Mouse (Mus musculus) splenic B cell, adult 2 months (primary cell): Measurements from ENCODE around the gene Dusp11.
A peak's percentile ranks its signal among the peaks of the same experiment; 100 is the strongest.
"Not testable (repeated sequence)": the region's sequence is repeated elsewhere in the genome, so short reads cannot be mapped to it uniquely, and the experiment has no call there.

Source experiments
- DNase-seq: peaks from one replicate; pipeline ENCODE4 v3.0.0-alpha.2; 2011; ENCODE audit warnings: low read depth, low spot score
- H3K27me3 ChIP-seq: 2 replicates; pipeline ENCODE4 v1.6.1; 2012; ENCODE audit warnings: mild to moderate bottlenecking, low read length, moderate library complexity, mixed read lengths; ENCODE audit not compliant: control insufficient read depth, poor library complexity, insufficient read depth, severe bottlenecking
- H3K36me3 ChIP-seq: 2 replicates; pipeline ENCODE4 v1.6.1; 2012; ENCODE audit warnings: mild to moderate bottlenecking, low read length, moderate library complexity, mixed read lengths; ENCODE audit not compliant: control insufficient read depth, poor library complexity, insufficient read depth, severe bottlenecking

The Dusp11 gene

GRCm38 (mm10) chr6:85966686-85967085 is 5.2 kb upstream of the Dusp11 start:
- Histone ChIP-seq H3K36me3 (no peaks in the 10 kb centered on the region), H3K27me3 (no peaks in the 10 kb centered on the region)
- DNase-seq: peak; percentile 71

DNA sequence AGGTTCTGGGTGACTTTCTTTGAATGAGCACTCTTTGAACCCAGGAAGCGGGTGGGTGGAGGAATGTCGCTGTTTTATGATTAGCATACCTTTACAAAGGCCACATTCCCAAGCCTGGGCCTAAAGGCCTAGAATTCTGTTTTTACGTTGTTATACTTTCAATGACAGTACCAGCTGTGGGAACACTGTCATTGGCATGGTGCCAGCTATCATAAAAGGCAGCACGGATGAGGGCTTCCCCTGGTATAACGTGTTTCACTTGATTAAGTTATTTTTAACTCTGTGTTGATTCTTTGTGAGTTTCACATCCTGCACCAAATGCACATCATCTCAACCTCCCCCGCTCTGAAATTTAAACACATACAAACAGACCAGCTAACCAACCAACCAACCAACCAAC is 4.6 kb upstream of the Dusp11 start:
- peak; percentile 78 for DNase-seq
- H3K27me3 ChIP-seq, H3K36me3 ChIP-seq: not testable (repeated sequence)

DNA sequence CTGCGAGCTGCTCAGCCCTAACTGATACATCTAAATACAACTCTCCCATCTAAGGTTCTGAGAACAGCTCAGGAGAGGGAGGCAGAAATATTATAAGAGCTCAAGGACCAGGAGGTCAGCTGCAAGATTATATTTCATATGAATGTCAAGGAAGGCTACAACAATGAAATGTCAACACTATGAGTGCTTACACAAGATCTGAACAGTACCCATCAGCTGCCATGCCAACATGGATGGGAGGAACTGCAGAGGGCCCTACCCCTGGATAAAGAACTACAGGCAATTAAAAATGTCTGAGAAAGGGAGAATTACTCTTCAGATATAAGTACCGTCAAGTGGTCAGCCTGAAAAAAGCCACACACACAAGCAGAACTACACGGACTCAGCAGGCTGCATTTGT is 3.9 kb downstream of the Dusp11 start:
- Histone ChIP-seq H3K27me3 (no peaks in the 10 kb centered on the region), H3K36me3 (peaks cover 21% of the 10 kb centered on the region)
- no peak for DNase-seq

DNA sequence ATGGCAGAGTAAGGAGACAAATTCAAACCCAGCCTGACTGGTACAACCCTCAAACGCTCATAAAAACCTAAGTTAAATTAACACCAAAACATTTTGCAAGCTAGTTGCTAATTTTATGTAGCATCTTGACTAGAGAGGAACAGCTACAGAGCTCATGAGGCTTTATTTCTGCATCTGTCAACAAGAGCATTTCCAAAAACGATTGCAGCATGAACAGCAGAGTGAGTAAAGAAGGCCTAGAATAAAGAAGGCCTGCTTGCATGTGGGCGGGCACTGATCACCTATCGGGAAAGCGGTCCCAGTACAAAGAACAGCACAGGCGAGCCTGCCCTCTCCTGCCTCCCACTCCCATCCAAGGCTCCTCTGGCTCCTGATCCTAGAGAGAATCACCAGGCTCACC is 12.9 kb downstream of the Dusp11 start:
- no peaks in the 10 kb centered on the region for H3K27me3 ChIP-seq
- H3K36me3 ChIP-seq: peaks cover 38% of the 10 kb centered on the region
- DNase-seq: no peak

DNA sequence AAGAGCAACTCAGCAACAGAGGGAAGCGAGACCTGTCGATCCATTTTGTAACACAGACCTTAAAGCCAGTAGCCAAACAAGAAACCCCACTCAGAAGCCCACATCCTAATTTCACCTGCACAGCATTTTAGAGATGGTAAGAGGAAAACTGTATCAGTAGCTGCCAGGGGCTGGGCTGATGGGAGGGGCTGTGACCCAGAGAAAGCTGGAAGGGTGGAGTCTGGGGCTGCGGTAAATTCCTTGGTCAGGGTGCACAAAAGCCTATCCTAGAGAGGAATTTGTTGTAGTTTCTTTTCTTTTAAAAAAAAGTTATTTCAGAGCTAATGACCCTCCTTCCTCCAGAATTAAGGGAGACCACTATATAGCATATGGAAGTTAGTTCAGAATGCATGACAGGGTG is 19.0 kb downstream of the Dusp11 start:
- H3K27me3 ChIP-seq: no peaks in the 10 kb centered on the region
- H3K36me3 ChIP-seq: peaks cover 18% of the 10 kb centered on the region
- no peak for DNase-seq

DNA sequence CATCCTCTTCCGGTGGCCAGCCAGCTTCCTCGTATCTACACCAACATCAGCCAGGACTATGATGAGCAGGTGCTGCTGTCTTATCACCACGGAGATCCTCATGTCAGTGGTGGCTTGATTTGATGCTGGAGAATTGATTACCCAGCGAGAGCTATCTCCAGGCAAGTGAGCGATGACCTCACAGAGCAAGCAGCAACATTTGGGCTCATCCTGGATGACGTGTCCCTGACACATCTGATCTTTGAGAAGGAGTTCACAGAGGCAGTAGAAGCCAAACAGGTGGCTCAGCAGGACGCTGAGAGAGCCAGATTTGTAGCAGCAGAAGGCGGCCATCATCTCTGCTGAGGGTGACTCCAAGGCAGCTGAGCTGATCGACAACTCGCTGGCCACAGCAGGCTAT is 22.8 kb downstream of the Dusp11 start:
- Histone ChIP-seq H3K27me3 (no peaks in the 10 kb centered on the region), H3K36me3 (peaks cover 2% of the 10 kb centered on the region; the same call in 1 of the 2 replicates)
- DNase-seq: no peak

GRCm38 (mm10) chr6:85936508-85937465 is 24.7 kb downstream of the Dusp11 start:
- H3K27me3 ChIP-seq, H3K36me3 ChIP-seq: not testable (repeated sequence)
- peak; percentile 72 for DNase-seq

- peak; percentile 58 for DNase-seq
- Histone ChIP-seq H3K27me3 (no peaks in the 10 kb centered on the region), H3K36me3 (no peaks in the 10 kb centered on the region)
Measured at GRCm38 (mm10) chr6:85935646-85936045, 25.8 kb downstream of the Dusp11 start.

- no peaks in the 10 kb centered on the region for H3K27me3 ChIP-seq
- no peak for DNase-seq
- no peaks in the 10 kb centered on the region for H3K36me3 ChIP-seq
Measured at GRCm38 (mm10) chr6:85934047-85934446, 27.4 kb downstream of the Dusp11 start.

GRCm38 (mm10) chr6:85929312-85929711 is 32.2 kb downstream of the Dusp11 start:
- no peak for DNase-seq
- Histone ChIP-seq H3K27me3 (no peaks in the 10 kb centered on the region), H3K36me3 (peaks cover 4% of the 10 kb centered on the region)

GRCm38 (mm10) chr6:85927476-85928464 is 33.7 kb downstream of the Dusp11 start:
- H3K27me3 ChIP-seq: no peaks in the 10 kb centered on the region
- H3K36me3 ChIP-seq: peaks cover 4% of the 10 kb centered on the region
- DNase-seq: no peak

GRCm38 (mm10) chr6:85926709-85927108 is 34.8 kb downstream of the Dusp11 start:
- DNase-seq: no peak
- no peaks in the 10 kb centered on the region for H3K27me3 ChIP-seq
- H3K36me3 ChIP-seq: peaks cover 4% of the 10 kb centered on the region

DNA sequence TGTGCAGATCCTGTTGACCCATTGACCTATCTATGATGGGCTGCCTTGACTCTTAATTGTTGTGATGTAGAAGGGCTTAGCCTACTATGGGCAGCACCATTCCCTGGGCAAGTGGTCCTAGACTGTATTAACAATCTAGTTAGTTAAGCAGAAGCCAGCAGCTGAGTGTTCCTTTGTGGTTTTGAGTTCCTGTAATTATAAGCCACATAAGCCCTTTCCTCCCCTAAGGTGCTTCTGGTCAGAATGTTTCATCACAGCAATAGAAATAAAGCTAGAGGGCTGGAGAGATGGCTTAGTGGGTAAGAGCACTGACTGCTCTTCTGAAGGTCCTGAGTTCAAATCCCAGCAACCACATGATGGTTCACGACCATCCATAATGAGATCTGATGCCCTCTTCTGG is 37.8 kb downstream of the Dusp11 start:
- no peaks in the 10 kb centered on the region for H3K27me3 ChIP-seq
- DNase-seq: no peak
- H3K36me3 ChIP-seq: peaks cover 4% of the 10 kb centered on the region

DNA sequence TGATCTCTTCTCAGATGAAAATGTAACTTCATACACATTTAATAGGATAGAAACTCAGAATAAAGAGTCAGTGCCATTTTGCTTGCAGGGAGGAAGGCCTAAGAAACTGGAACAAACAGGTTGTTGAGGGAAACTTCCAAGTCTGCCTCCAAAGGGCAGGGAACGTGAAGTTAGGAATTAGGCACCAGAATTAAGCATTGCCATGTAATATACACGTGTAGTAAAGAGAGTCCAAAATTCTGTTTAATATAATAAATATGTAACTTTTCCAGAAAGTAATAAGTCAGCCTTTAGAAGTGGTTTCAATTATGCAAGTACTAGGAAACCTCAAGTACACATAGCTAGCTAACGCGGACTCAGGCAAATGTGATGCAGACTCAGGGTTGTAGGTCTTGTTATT is 42.1 kb downstream of the Dusp11 start:
- Histone ChIP-seq H3K27me3 (no peaks in the 10 kb centered on the region), H3K36me3 (no peaks in the 10 kb centered on the region; the same call in 1 of the 2 replicates)
- DNase-seq: no peak

DNA sequence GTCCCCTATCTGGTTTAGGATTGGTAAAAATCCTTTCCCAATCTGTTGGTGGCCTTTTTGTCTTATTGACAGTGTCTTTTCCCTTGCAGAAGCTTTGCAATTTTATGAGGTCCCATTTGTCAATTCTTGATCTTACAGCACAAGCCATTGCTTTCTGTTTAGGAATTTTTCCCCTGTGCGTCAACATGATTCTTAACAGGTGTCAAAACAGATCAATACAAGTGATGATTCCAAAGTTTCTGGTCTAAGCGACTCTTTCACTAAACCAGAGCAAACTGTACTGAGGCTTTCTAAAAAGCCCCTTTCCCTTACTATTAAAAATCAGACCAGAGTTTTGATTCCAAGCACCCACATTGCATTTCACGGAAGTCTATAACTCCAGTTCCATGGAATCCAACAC is 43.1 kb downstream of the Dusp11 start:
- H3K27me3 ChIP-seq, H3K36me3 ChIP-seq, DNase-seq: not testable (repeated sequence)
